Comparison of ENCODE assay signal across 8 mouse cellular contexts in the genomic region with DNA sequence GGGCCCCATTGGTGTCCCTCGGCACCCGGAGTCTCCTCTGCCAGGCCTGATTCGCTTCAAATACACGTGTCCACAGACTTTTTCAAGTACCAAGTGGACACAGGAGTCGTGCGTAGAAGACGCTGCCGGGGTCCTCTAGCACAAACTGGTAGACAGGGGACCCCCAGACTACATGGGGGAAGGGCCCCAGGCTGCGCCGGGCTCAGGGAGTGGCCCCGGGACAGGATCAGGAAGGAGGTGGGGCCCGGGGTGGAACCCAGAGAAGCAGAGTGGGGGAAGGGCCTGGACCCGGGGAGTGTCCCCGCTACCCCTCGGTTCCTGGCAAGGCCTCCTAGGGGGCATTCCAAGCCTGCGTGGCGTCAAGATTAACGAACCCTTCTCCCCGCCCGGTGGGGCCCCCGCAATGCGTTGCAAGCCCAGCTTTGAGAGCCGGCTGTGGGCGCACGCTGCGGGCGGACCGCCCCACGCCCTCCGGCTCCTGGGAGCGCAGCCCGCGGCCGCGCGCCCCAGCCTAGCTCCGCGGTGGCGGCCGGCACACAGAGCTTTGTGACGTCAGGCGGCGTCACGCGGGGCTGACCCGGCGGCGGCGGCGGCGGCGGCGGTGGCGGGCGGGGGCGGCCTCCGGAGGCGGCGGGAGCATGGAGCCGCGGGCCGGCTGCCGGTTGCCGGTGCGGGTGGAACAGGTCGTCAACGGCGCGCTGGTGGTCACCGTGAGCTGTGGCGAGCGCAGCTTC. TPM values are rescaled to one million over a fixed set of nuclear protein-coding genes. Genes with fewer than 3 reads are reported as not detected.
DNase-seq lines count a peak whose midpoint lies in the region; ATAC-seq lines count a peak whose summit lies in the region.

A gene (plus strand): TSS at position 602 of the 734 bp plus-strand sequence.

- H3K9ac ChIP-seq in intestine, embryonic 16.5 days (ENCODE audit: low read depth, low read length): peak within 1 kb of the TSS; percentile 77
- peak within 1 kb of the TSS; percentile 74 for H3K9ac ChIP-seq in midbrain, embryonic 11.5 days (ENCODE audit: low read length)

- ATAC-seq in activated CD4-positive, CD25-positive, alpha-beta regulatory T cell, adult 4 months: peak; percentile 82
- peak; percentile 82 for ATAC-seq in intestine, embryonic 16.5 days
- peak; percentile 89 for ATAC-seq in midbrain, embryonic 11.5 days (ENCODE audit: low FRiP score)

- no peaks in the 10 kb centered on the region for H3K9me3 ChIP-seq in intestine, embryonic 16.5 days (ENCODE audit: control insufficient read depth, low read length)
- no peaks in the 10 kb centered on the region for H3K9me3 ChIP-seq in limb, embryonic 10.5 days (replicated peaks)
- no peaks in the 10 kb centered on the region for H3K9me3 ChIP-seq in midbrain, embryonic 11.5 days (ENCODE audit: control insufficient read depth, low read length)

- no peaks in the 10 kb centered on the region for H3K27me3 ChIP-seq in intestine, embryonic 16.5 days (replicated peaks; ENCODE audit: control insufficient read depth, insufficient read depth, low read length)
- peaks cover 62% of the 10 kb centered on the region for H3K27me3 ChIP-seq in limb, embryonic 10.5 days (ENCODE audit: low read depth, poor library complexity, severe bottlenecking)
- peaks cover 30% of the 10 kb centered on the region for H3K27me3 ChIP-seq in midbrain, embryonic 11.5 days (ENCODE audit: control insufficient read depth, insufficient read depth, low read length)

- H3K4me1 ChIP-seq in intestine, embryonic 16.5 days (ENCODE audit: control insufficient read depth, insufficient read depth, low read length): peaks cover 64% of the 10 kb centered on the region
- H3K4me1 ChIP-seq in limb, embryonic 10.5 days: peaks cover 51% of the 10 kb centered on the region
- H3K4me1 ChIP-seq in midbrain, embryonic 11.5 days (ENCODE audit: control insufficient read depth, insufficient read depth, low read length): peaks cover 13% of the 10 kb centered on the region

- H3K4me2 ChIP-seq in intestine, embryonic 16.5 days (ENCODE audit: low read depth, low read length): peak within 1 kb of the TSS; percentile 79
- peak within 1 kb of the TSS; percentile 97 for H3K4me2 ChIP-seq in midbrain, embryonic 11.5 days

- peak within 1 kb of the TSS; percentile 56 for H3K4me3 ChIP-seq in intestine, embryonic 16.5 days (ENCODE audit: low read length)
- H3K4me3 ChIP-seq in limb, embryonic 10.5 days: peak within 1 kb of the TSS; percentile 82
- H3K4me3 ChIP-seq in midbrain, embryonic 11.5 days (ENCODE audit: low read depth, low read length): peak within 1 kb of the TSS; percentile 63

- H3K27ac ChIP-seq in intestine, embryonic 16.5 days (ENCODE audit: low read length): peak within 1 kb of the TSS; percentile 94
- peak within 1 kb of the TSS; percentile 91 for H3K27ac ChIP-seq in limb, embryonic 10.5 days
- no peak within 1 kb of the TSS for H3K27ac ChIP-seq in midbrain, embryonic 11.5 days (ENCODE audit: low read depth, low read length)

- no peaks in the 10 kb centered on the region for H3K36me3 ChIP-seq in intestine, embryonic 16.5 days (ENCODE audit: control insufficient read depth, insufficient read depth, low read length)
- H3K36me3 ChIP-seq in limb, embryonic 10.5 days: no peaks in the 10 kb centered on the region
- H3K36me3 ChIP-seq in midbrain, embryonic 11.5 days (ENCODE audit: control insufficient read depth, insufficient read depth, low read length): no peaks in the 10 kb centered on the region

- WGBS in intestine, embryonic 16.5 days: under 1% methylated on average over 65 of the region's 72 CpGs
- WGBS in limb, embryonic 10.5 days: under 1% methylated on average over 71 of the region's 72 CpGs
- WGBS in midbrain, embryonic 11.5 days: under 1% methylated on average over 37 of the region's 72 CpGs

- peak; percentile 81 for DNase-seq in embryo, embryonic 10 days (ENCODE audit: low spot score)
- no peak for DNase-seq in gonadal fat pad, adult 2 months (ENCODE audit: low read depth)
- peak; percentile 83 for DNase-seq in limb, embryonic 10.5 days (ENCODE audit: low spot score)
- peak; percentile 97 for DNase-seq in midbrain, embryonic 11.5 days (ENCODE audit: low spot score, missing footprints)
- peak; percentile 65 for DNase-seq in right cerebral cortex, postnatal 4 days
- DNase-seq in c-Kit-positive CD71-positive TER-119-positive erythroid progenitor cells, embryonic 14.5 days (ENCODE audit: low spot score): no peak

RNA-seq across cellular contexts. Expression of the gene that starts here (rescaled TPM):
- 1 to 10 TPM; 2.3 to 2.9 TPM for polyA plus RNA-seq in activated CD4-positive, CD25-positive, alpha-beta regulatory T cell, adult 4 months (2017; shearing (Covaris generic))
- polyA plus RNA-seq in gonadal fat pad, adult 2 months (2012; rRNA removed): 15.6 and 18.0 TPM in 2 replicates
- polyA plus RNA-seq in intestine, embryonic 16.5 days (2015; fragmentation: Nextera tagmentation; extraction: Ambion mirVana): 24.3 and 26.1 TPM in 2 replicates
- polyA plus RNA-seq in limb, embryonic 10.5 days (2016; fragmentation: Nextera tagmentation; extraction: Ambion mirVana): 5.3 and 5.8 TPM in 2 replicates
- 2.6 and 3.3 TPM in 2 replicates for polyA plus RNA-seq in midbrain, embryonic 11.5 days (2014; fragmentation: Nextera tagmentation; extraction: Ambion mirVana)

Comparison
In these comparisons a context has a peak if more than half of its experiments do, and no peak if none do; other contexts are left out.
1. DNase-seq: peak in embryo, embryonic 10 days (single experiment), limb, embryonic 10.5 days (single experiment), midbrain, embryonic 11.5 days (single experiment) and right cerebral cortex, postnatal 4 days (single experiment); none in gonadal fat pad, adult 2 months (single experiment) and c-Kit-positive CD71-positive TER-119-positive erythroid progenitor cells, embryonic 14.5 days (single experiment).
2. Peak in every context shown above with its lines, with median percentiles within 50 percentile points of each other: ATAC-seq and H3K4me3 ChIP-seq.